Mouse (Mus musculus) G1E (cell line): ENCODE data around the gene Rad9a.

ENCODE experiments used
- CTCF ChIP-seq: IDR thresholded peaks from 2 replicates; pipeline ENCODE4 v1.5.1; 2012; ENCODE audit warnings: low read depth, low read length, inconsistent platforms, mixed read lengths
- GATA1 ChIP-seq: IDR thresholded peaks from 2 replicates; pipeline ENCODE4 v1.6.1; 2012; ENCODE audit warnings: borderline replicate concordance, low read length, inconsistent platforms, mixed read lengths
- TAL1 ChIP-seq: conservative IDR thresholded peaks from 2 replicates; pipeline ENCODE4 v1.6.1; 2012; ENCODE audit warnings: low read depth, low read length, inconsistent platforms, mixed read lengths

GRCm38 (mm10) chr19:4164721-4165120, 36.7 kb downstream of the Rad9a start:
- TF ChIP-seq CTCF (no peak), GATA1 (no peak), TAL1 (no peak)
